Mouse (Mus musculus): Measurements from ENCODE around the gene Naa10. TPM values are rescaled to one million over a fixed set of nuclear protein-coding genes. Genes with fewer than 3 reads are reported as not detected.

Gene Naa10
- 90.3 and 104 TPM in 2 replicates for polyA plus RNA-seq (2012; ENCODE audit: insufficient read depth, insufficient read length, missing spikeins)

GRCm38 (mm10) chrX:73921823-73922549, at the start of gene Naa10, which contains the start of gene Arhgap4:
TSS of gene Naa10 (minus strand) at chrX:73921944.
TSS of gene Arhgap4 (minus strand) at chrX:73921870.
- Histone ChIP-seq H3K4me1 (ENCODE audit: control insufficient read depth, insufficient read depth, insufficient read length, low read length) (no peaks in the 10 kb centered on the region), H3K4me3 (ENCODE audit: insufficient read depth, low read depth, low read length) (peak within 1 kb of the TSS; percentile 97), H3K27ac (replicated peaks; ENCODE audit: low read depth, low read length) (peak within 1 kb of the TSS; percentile 76)

- no peaks in the 10 kb centered on the region for H3K4me1 ChIP-seq (ENCODE audit: control insufficient read depth, insufficient read depth, insufficient read length, low read length)
- H3K4me3 ChIP-seq (ENCODE audit: insufficient read depth, low read depth, low read length), result no peak overlapping the region
- no peak overlapping the region for H3K27ac ChIP-seq (replicated peaks; ENCODE audit: low read depth, low read length)
These were observed 49.0 kb upstream of the Naa10 start for GRCm38 (mm10) chrX:73970781-73971180.

- Histone ChIP-seq H3K27ac (replicated peaks; ENCODE audit: low read depth, low read length) (no peak overlapping the region), H3K4me3 (ENCODE audit: insufficient read depth, low read depth, low read length) (no peak overlapping the region), H3K4me1 (ENCODE audit: control insufficient read depth, insufficient read depth, insufficient read length, low read length) (no peaks in the 10 kb centered on the region)
These were observed 48.0 kb upstream of the Naa10 start for GRCm38 (mm10) chrX:73969729-73970128.

- 0 out of 2 replicates have a peak, but pooled peaks cover 4% of the 10 kb centered on the region for H3K4me1 ChIP-seq (ENCODE audit: control insufficient read depth, insufficient read depth, insufficient read length, low read length)
- H3K27ac ChIP-seq (replicated peaks; ENCODE audit: low read depth, low read length), result no peak overlapping the region
- H3K4me3 ChIP-seq (ENCODE audit: insufficient read depth, low read depth, low read length), result no peak overlapping the region
These were observed 47.4 kb upstream of the Naa10 start for GRCm38 (mm10) chrX:73969167-73969566.

- Histone ChIP-seq H3K27ac (replicated peaks; ENCODE audit: low read depth, low read length) (peak overlapping the region; percentile 100), H3K4me1 (ENCODE audit: control insufficient read depth, insufficient read depth, insufficient read length, low read length) (peaks cover 14% of the 10 kb centered on the region; the same call in 1 of the 2 replicates), H3K4me3 (ENCODE audit: insufficient read depth, low read depth, low read length) (peak overlapping the region; percentile 99)
These were observed 45.7 kb upstream of the Naa10 start for GRCm38 (mm10) chrX:73967177-73968075.

GRCm38 (mm10) chrX:73966248-73967176, 44.8 kb upstream of the Naa10 start, which contains the start of gene Hcfc1:
TSS of gene Hcfc1 (minus strand) at chrX:73966357.
- peaks cover 18% of the 10 kb centered on the region for H3K4me1 ChIP-seq (ENCODE audit: control insufficient read depth, insufficient read depth, insufficient read length, low read length)
- H3K4me3 ChIP-seq (ENCODE audit: insufficient read depth, low read depth, low read length), result peak within 1 kb of the TSS; percentile 99
- peak within 1 kb of the TSS; percentile 100 for H3K27ac ChIP-seq (replicated peaks; ENCODE audit: low read depth, low read length)

- H3K27ac ChIP-seq (replicated peaks; ENCODE audit: low read depth, low read length), result peak overlapping the region; percentile 96
- H3K4me1 ChIP-seq (ENCODE audit: control insufficient read depth, insufficient read depth, insufficient read length, low read length), result peaks cover 18% of the 10 kb centered on the region
- H3K4me3 ChIP-seq (ENCODE audit: insufficient read depth, low read depth, low read length), result peak overlapping the region; percentile 99
These were observed 43.6 kb upstream of the Naa10 start for GRCm38 (mm10) chrX:73965307-73965706.

GRCm38 (mm10) chrX:73964363-73964762, 42.6 kb upstream of the Naa10 start:
- Histone ChIP-seq H3K4me1 (ENCODE audit: control insufficient read depth, insufficient read depth, insufficient read length, low read length) (peaks cover 18% of the 10 kb centered on the region), H3K27ac (replicated peaks; ENCODE audit: low read depth, low read length) (peak overlapping the region; percentile 28; the same call in 1 of the 2 replicates), H3K4me3 (ENCODE audit: insufficient read depth, low read depth, low read length) (peak overlapping the region; percentile 99)

- no peak overlapping the region for H3K27ac ChIP-seq (replicated peaks; ENCODE audit: low read depth, low read length)
These were observed 33.2 kb upstream of the Naa10 start for GRCm38 (mm10) chrX:73954988-73955387.

GRCm38 (mm10) chrX:73952603-73953002, 30.9 kb upstream of the Naa10 start:
- H3K4me1 ChIP-seq (ENCODE audit: control insufficient read depth, insufficient read depth, insufficient read length, low read length), result no peaks in the 10 kb centered on the region
- no peak overlapping the region for H3K27ac ChIP-seq (replicated peaks; ENCODE audit: low read depth, low read length)
- H3K4me3 ChIP-seq (ENCODE audit: insufficient read depth, low read depth, low read length), result no peak overlapping the region

More at GRCm38 (mm10) chrX:73954988-73955387, 33.2 kb upstream of the Naa10 start:
- Histone ChIP-seq H3K4me1 (ENCODE audit: control insufficient read depth, insufficient read depth, insufficient read length, low read length) (no peaks in the 10 kb centered on the region), H3K4me3 (ENCODE audit: insufficient read depth, low read depth, low read length) (no peak overlapping the region)

- H3K4me1 ChIP-seq (ENCODE audit: control insufficient read depth, insufficient read depth, insufficient read length, low read length), result no peaks in the 10 kb centered on the region
- H3K4me3 ChIP-seq (ENCODE audit: insufficient read depth, low read depth, low read length), result no peak overlapping the region
- no peak overlapping the region for H3K27ac ChIP-seq (replicated peaks; ENCODE audit: low read depth, low read length)
These were observed 27.6 kb upstream of the Naa10 start for GRCm38 (mm10) chrX:73949341-73949740.

GRCm38 (mm10) chrX:73948647-73949046, 26.9 kb upstream of the Naa10 start:
- H3K4me3 ChIP-seq (ENCODE audit: insufficient read depth, low read depth, low read length), result no peak overlapping the region
- H3K4me1 ChIP-seq (ENCODE audit: control insufficient read depth, insufficient read depth, insufficient read length, low read length), result no peaks in the 10 kb centered on the region

GRCm38 (mm10) chrX:73946896-73947295, 25.2 kb upstream of the Naa10 start:
- Histone ChIP-seq H3K4me3 (ENCODE audit: insufficient read depth, low read depth, low read length) (no peak overlapping the region), H3K4me1 (ENCODE audit: control insufficient read depth, insufficient read depth, insufficient read length, low read length) (no peaks in the 10 kb centered on the region), H3K27ac (replicated peaks; ENCODE audit: low read depth, low read length) (no peak overlapping the region)

More at GRCm38 (mm10) chrX:73948647-73949046, 26.9 kb upstream of the Naa10 start:
- H3K27ac ChIP-seq (replicated peaks; ENCODE audit: low read depth, low read length), result no peak overlapping the region

- no peaks in the 10 kb centered on the region for H3K4me1 ChIP-seq (ENCODE audit: control insufficient read depth, insufficient read depth, insufficient read length, low read length)
- H3K4me3 ChIP-seq (ENCODE audit: insufficient read depth, low read depth, low read length), result no peak overlapping the region
- H3K27ac ChIP-seq (replicated peaks; ENCODE audit: low read depth, low read length), result no peak overlapping the region
These were observed 20.6 kb upstream of the Naa10 start for GRCm38 (mm10) chrX:73942294-73942693.

Measured in brown adipose tissue, adult 24 weeks (tissue).